Mouse (Mus musculus): Measurements from ENCODE around the gene Phf21a. TPM values are rescaled to one million over a fixed set of nuclear protein-coding genes. Genes with fewer than 3 reads are reported as not detected.
A peak's percentile ranks its signal among the peaks of the same experiment; 100 is the strongest.

The Phf21a gene
- polyA plus RNA-seq, 1 experiment from 2014 or later = 43.7 TPM

DNA sequence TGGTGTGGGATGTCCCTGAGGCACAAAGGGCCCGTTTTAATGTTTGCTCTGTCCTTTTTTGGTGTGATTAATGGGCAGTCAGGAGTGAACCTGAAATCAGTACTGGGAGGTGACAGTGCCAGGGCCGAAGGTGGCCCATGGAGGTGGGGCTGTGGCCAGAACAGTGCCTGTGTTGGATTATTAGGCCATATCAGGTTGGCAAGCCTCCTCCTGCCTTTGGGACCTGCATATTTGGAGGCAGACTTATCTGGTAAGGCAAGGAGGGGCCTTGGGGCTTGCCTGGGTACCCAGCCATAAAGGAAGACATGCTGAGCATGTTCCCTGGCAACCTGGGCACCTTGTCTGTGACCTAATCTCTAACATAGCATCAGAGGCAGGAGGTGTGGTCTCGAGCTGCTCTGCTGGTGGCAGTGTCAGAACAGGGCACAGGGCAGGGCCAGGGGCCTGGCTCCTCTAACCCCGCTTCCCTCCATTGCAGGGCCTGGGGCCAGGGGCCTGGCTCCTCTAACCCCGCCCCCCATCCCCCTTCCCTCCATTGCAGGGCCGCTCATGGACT is 287.7 kb downstream of the Phf21a start:
- Histone ChIP-seq H3K4me1 (peaks cover 10% of the 10 kb centered on the region), H3K9me3 (replicated peaks) (no peaks in the 10 kb centered on the region), H3K36me3 (ENCODE audit: poor library complexity, severe bottlenecking) (peaks cover 86% of the 10 kb centered on the region), H3K27me3 (no peaks in the 10 kb centered on the region), H3K4me3 (no peak overlapping the region), H3K4me2 (no peak overlapping the region), H3K27ac (no peak overlapping the region), H3K9ac (no peak overlapping the region)
- WGBS = 79% methylated on average over 6 of the region's 6 CpGs
- no peak for ATAC-seq

- peaks cover 92% of the 10 kb centered on the region for H3K36me3 ChIP-seq (ENCODE audit: poor library complexity, severe bottlenecking)
- 92% methylated on average over 5 of the region's 5 CpGs for WGBS
Observed at GRCm38 (mm10) chr2:92381161-92381560, 288.2 kb downstream of the Phf21a start.

DNA sequence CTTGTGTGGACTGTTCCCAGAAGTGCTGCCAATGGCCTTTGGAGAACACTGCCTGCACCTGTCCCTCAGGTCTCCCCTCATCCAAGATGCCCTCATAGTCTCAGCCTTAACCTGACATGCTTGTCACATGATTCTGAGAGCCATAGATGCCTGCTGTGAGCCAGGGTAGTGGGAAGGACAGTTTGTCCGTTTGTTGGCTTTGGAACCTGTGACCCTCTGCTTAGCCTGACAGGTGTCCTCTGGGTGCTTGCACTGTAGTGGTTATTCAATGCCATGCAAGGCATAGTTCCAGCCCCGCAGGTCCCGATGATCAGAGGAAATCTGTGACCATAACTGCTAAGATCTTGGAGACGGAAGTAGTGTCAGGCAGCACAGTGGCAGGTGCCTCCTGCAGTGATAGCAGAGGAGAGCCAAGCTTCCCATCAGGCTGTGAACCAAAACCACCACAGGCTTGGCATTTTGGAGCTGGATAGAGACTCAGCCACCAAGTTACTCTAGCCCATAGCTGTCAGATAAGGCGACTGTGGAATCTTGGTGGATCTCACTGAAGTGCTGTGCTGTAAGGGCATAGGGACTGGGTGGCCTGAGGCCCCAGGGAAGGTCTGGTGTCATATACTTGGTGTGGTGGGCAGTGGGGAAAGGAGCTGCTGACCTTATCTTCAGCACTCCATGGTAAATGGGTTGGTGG is 289.1 kb downstream of the Phf21a start, which contains the start of gene 1700029I15Rik:
Gene 1700029I15Rik, plus strand, starts transcription at position 638 of the 688 bp plus-strand sequence.
- 88% methylated on average over 5 of the region's 5 CpGs for WGBS
- H3K27me3 ChIP-seq = no peaks in the 10 kb centered on the region
- no peaks in the 10 kb centered on the region for H3K9me3 ChIP-seq (replicated peaks)
- H3K4me3 ChIP-seq = no peak within 1 kb of the TSS
- H3K27ac ChIP-seq = no peak within 1 kb of the TSS
- H3K4me1 ChIP-seq = 0 out of 2 replicates have a peak, but pooled peaks cover under 1% of the 10 kb centered on the region
- no peak within 1 kb of the TSS for H3K4me2 ChIP-seq
- no peak within 1 kb of the TSS for H3K9ac ChIP-seq
- peaks cover 100% of the 10 kb centered on the region for H3K36me3 ChIP-seq (ENCODE audit: poor library complexity, severe bottlenecking)
- no peak for ATAC-seq

More at GRCm38 (mm10) chr2:92381161-92381560, 288.2 kb downstream of the Phf21a start:
- no peak overlapping the region for H3K9ac ChIP-seq
- H3K4me3 ChIP-seq = no peak overlapping the region
- no peaks in the 10 kb centered on the region for H3K9me3 ChIP-seq (replicated peaks)
- H3K4me1 ChIP-seq = peaks cover 4% of the 10 kb centered on the region
- H3K27me3 ChIP-seq = no peaks in the 10 kb centered on the region
- H3K4me2 ChIP-seq = no peak overlapping the region
- no peak for ATAC-seq
- H3K27ac ChIP-seq = no peak overlapping the region

- 90% methylated on average over 4 of the region's 4 CpGs for WGBS
- no peak overlapping the region for H3K27ac ChIP-seq
- peaks cover 100% of the 10 kb centered on the region for H3K36me3 ChIP-seq (ENCODE audit: poor library complexity, severe bottlenecking)
- no peaks in the 10 kb centered on the region for H3K27me3 ChIP-seq
- H3K4me2 ChIP-seq = no peak overlapping the region
- no peak overlapping the region for H3K4me3 ChIP-seq
- peaks cover 8% of the 10 kb centered on the region for H3K4me1 ChIP-seq
- no peak overlapping the region for H3K9ac ChIP-seq
- no peak for ATAC-seq
- no peaks in the 10 kb centered on the region for H3K9me3 ChIP-seq (replicated peaks)
Observed at GRCm38 (mm10) chr2:92382759-92383158, 289.8 kb downstream of the Phf21a start.

DNA sequence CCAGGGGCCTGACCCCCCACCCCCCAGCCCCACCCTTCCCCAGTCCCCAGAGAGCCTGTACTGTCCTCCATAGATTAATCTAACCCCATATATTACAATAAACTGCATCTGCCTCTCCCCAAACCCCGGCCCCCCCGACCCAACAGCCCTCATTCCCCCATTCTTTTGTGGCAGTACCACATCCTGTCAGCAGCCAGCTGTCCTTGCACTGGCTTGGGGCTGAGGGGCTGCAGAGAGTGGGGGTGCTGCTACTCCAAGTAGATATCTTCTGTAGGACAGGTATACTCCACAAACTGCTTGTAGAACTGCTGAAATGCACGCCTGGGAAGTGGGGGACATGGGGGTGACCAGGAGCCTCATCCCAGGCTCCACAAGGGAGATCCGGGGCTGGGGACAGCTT is 291.2 kb downstream of the Phf21a start:
- no peak for ATAC-seq
- peaks cover 86% of the 10 kb centered on the region for H3K36me3 ChIP-seq (ENCODE audit: poor library complexity, severe bottlenecking)
- WGBS = 75% methylated on average over 4 of the region's 4 CpGs

DNA sequence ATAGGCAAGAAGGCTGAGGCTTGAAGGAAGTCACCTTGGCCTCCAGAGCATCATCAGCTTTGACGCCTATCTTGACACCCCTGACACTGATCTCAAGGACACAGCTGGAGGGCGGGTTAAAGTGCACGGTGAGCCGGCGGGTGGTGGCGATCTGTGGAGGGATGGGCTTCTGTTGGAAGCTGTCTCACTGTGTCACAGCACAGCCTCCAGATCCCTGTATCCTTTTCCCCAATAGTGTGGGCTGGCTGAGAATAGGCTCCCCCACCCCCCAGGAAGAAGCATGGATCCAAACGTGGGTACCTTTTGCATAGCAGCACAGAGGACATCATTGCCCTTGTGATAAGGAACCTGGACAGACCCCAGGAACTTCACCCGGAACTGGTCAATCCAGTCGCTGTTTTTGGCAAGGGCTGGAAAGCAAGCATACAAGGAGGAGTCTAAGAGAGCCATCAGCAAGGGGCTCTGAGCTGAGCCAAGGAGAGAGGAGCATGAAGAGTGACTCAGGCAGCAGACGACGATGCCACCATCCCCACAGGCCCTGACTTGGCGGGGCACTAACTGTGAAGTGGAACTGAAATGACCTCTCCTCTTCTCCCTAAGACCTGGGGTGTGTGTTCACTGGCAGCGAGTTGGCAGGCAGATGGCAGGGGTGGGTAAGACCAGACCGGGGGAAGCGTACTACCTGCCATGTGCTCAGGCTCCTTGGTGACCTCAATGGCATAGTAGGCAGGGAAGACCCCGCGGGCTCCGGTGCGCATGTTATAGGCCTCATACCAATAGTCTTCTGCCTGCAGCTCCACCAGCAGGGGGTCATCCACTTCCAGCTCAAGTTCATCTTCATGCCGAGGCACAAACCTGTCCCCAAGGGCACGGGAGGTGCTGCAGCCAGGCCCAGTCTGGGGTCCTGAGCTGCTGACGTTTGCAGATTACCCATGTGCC is 292.5 kb downstream of the Phf21a start:
- ATAC-seq = no peak
- Histone ChIP-seq H3K4me2 (no peak overlapping the region), H3K36me3 (ENCODE audit: poor library complexity, severe bottlenecking) (peaks cover 73% of the 10 kb centered on the region), H3K4me1 (peaks cover 25% of the 10 kb centered on the region), H3K27ac (no peak overlapping the region), H3K4me3 (no peak overlapping the region), H3K9ac (no peak overlapping the region), H3K9me3 (replicated peaks) (no peaks in the 10 kb centered on the region), H3K27me3 (no peaks in the 10 kb centered on the region)
- 88% methylated on average over 22 of the region's 22 CpGs for WGBS

More for the DNA sequence above, 291.2 kb downstream of the Phf21a start:
- Histone ChIP-seq H3K9me3 (replicated peaks) (no peaks in the 10 kb centered on the region), H3K4me2 (no peak overlapping the region), H3K27me3 (no peaks in the 10 kb centered on the region), H3K27ac (no peak overlapping the region), H3K9ac (no peak overlapping the region), H3K4me1 (peaks cover 16% of the 10 kb centered on the region), H3K4me3 (no peak overlapping the region)

- Histone ChIP-seq H3K4me3 (0 out of 2 replicates have a peak overlapping the region, but pooled peaks have one; percentile 87), H3K9me3 (replicated peaks) (no peaks in the 10 kb centered on the region), H3K27ac (no peak overlapping the region), H3K27me3 (no peaks in the 10 kb centered on the region), H3K9ac (peak overlapping the region; percentile 93; the same call in 1 of the 2 replicates), H3K4me2 (peak overlapping the region; percentile 71), H3K4me1 (peaks cover 41% of the 10 kb centered on the region), H3K36me3 (ENCODE audit: poor library complexity, severe bottlenecking) (peaks cover 57% of the 10 kb centered on the region)
- no peak for ATAC-seq
- 94% methylated on average over 30 of the region's 30 CpGs for WGBS
Observed at GRCm38 (mm10) chr2:92386821-92387570, 294.1 kb downstream of the Phf21a start.

- no peak for ATAC-seq
- Histone ChIP-seq H3K27me3 (no peaks in the 10 kb centered on the region), H3K4me3 (peak overlapping the region; percentile 87), H3K36me3 (ENCODE audit: poor library complexity, severe bottlenecking) (peaks cover 51% of the 10 kb centered on the region), H3K4me1 (peaks cover 48% of the 10 kb centered on the region), H3K4me2 (peak overlapping the region; percentile 71), H3K9ac (peak overlapping the region; percentile 93), H3K27ac (peak overlapping the region; percentile 11; the same call in 1 of the 2 replicates), H3K9me3 (replicated peaks) (no peaks in the 10 kb centered on the region)
- 75% methylated on average over 4 of the region's 4 CpGs for WGBS
Observed at GRCm38 (mm10) chr2:92387646-92388045, 294.7 kb downstream of the Phf21a start.

GRCm38 (mm10) chr2:92388081-92388517 is 295.2 kb downstream of the Phf21a start:
- H3K9ac ChIP-seq = peak overlapping the region; percentile 93
- peak overlapping the region; percentile 88 for H3K27ac ChIP-seq
- no peaks in the 10 kb centered on the region for H3K27me3 ChIP-seq
- H3K4me3 ChIP-seq = peak overlapping the region; percentile 87
- H3K9me3 ChIP-seq (replicated peaks) = no peaks in the 10 kb centered on the region
- 36% methylated on average over 3 of the region's 3 CpGs for WGBS
- peaks cover 46% of the 10 kb centered on the region for H3K36me3 ChIP-seq (ENCODE audit: poor library complexity, severe bottlenecking)
- ATAC-seq = no peak
- H3K4me2 ChIP-seq = peak overlapping the region; percentile 71
- peaks cover 52% of the 10 kb centered on the region for H3K4me1 ChIP-seq

DNA sequence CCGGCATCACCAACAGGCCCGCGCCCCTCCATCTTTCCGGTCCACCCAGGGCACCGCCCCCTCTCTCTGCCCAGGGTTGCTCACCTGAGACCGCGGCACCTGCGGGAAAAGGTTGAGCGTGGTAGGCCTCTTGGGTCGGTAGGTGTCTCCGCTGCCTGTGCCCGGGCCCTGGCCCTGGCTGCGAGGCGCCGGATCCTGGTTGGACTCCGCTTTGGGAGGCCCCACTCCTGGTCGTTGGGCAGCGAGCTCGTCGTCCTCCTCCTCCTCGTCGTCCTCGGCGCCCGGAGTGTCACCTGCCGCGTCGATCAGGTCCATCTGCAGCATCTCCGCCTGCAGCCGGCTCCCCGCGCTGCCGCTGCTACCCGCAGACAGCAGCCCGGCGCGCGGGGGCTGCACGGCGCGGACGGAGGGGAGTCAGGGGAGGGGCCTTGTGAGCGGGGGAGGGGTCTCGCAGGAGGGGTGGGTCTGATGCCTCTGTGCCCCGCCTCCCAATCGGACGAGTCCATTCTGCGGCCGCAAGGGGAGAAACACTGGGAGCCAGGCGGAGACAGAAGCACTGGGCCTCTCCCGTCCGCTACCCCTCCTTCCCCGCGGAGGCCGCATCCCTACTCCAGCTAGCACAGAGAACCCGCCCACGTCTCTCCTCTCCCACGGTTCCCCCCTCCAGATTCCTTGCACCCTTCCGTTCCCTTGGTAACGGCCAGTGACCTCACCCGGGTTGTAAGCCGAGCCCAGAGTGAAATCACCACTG is 296.1 kb downstream of the Phf21a start:
- Histone ChIP-seq H3K27ac (peak overlapping the region; percentile 88), H3K4me1 (peaks cover 56% of the 10 kb centered on the region)
- WGBS = under 1% methylated on average over 57 of the region's 62 CpGs

DNA sequence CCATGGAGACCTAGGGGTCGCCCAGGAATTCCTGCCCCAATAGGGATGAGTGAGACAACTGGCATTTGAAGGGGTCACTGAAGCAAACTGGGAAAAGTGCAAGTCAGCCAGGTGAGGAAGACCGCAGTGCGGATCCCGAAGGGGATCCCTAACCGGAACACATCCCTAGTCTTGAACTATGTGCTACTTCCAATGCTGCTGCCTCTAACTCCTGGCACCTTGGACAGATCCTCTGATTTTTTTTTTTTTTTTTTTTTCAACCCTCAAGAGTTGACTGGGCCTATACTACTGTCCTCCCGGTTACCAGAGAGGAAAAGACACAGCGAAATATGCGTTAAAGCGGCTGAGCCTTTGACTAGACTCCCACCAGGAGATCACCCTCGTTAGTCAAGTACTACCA is 296.7 kb downstream of the Phf21a start:
- Histone ChIP-seq H3K9ac (peak overlapping the region; percentile 93; the same call in 1 of the 2 replicates), H3K4me3 (peak overlapping the region; percentile 87), H3K4me1 (peaks cover 56% of the 10 kb centered on the region), H3K27me3 (no peaks in the 10 kb centered on the region), H3K9me3 (replicated peaks) (no peaks in the 10 kb centered on the region), H3K4me2 (peak overlapping the region; percentile 71), H3K27ac (peak overlapping the region; percentile 88), H3K36me3 (ENCODE audit: poor library complexity, severe bottlenecking) (peaks cover 31% of the 10 kb centered on the region)
- under 1% methylated on average over 10 of the region's 10 CpGs for WGBS
- no peak for ATAC-seq

More for the DNA sequence above, 296.1 kb downstream of the Phf21a start:
- Histone ChIP-seq H3K4me2 (peak overlapping the region; percentile 71), H3K9me3 (replicated peaks) (no peaks in the 10 kb centered on the region), H3K36me3 (ENCODE audit: poor library complexity, severe bottlenecking) (peaks cover 37% of the 10 kb centered on the region), H3K9ac (peak overlapping the region; percentile 93), H3K4me3 (peak overlapping the region; percentile 87), H3K27me3 (no peaks in the 10 kb centered on the region)
- ATAC-seq = peak; percentile 93
